Mouse (Mus musculus) liver, embryonic 14.5 days (tissue): Measurements from ENCODE around the gene Rab37.

Experiments used
- CTCF ChIP-seq: IDR thresholded peaks from 2 replicates; pipeline ENCODE4 v1.5.1; 2016; ENCODE audit warnings: antibody characterized with exemption, low read depth, control low read depth
- EP300 ChIP-seq: IDR thresholded peaks from 2 replicates; pipeline ENCODE4 v1.6.1; 2016; ENCODE audit warnings: antibody characterized with exemption, low read depth

- TF ChIP-seq EP300: no peak
- no peak for TF ChIP-seq CTCF
Measured at GRCm38 (mm10) chr11:115162832-115163480, 71.7 kb downstream of the Rab37 start, which contains the start of gene Slc9a3r1.
